Mouse (Mus musculus): ENCODE results near the gene Hist1h1c. TPM values are rescaled to one million over a fixed set of nuclear protein-coding genes. Genes with fewer than 3 reads are reported as not detected.
"Not testable (repeated sequence)": the region's sequence is repeated elsewhere in the genome, so short reads cannot be mapped to it uniquely, and the experiment has no call there.

Hist1h1c gene
- total RNA-seq (2021), result 100 to 1,000 TPM; 154 to 166 TPM

DNA sequence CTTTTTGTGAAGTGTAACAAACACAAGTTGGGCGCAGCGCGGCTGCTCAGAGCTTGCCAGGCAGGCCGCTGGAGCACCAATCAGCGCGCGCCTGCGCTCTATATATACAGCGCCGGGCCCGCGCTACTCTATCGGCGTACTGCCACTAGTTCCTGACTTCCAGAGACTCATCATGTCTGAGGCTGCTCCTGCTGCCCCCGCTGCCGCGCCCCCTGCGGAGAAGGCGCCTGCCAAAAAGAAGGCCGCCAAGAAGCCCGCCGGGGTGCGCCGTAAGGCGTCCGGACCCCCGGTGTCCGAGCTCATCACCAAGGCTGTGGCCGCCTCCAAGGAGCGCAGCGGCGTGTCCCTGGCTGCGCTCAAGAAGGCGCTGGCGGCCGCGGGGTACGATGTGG lies at the start of gene Hist1h1c:
Hist1h1c (plus strand) TSS at position 132 of the 392 bp plus-strand sequence.
- peak; percentile 88 for DNase-seq
- intact Hi-C loops (cut with DNase I), result no loop called here

GRCm38 (mm10) chr13:23688956-23689355 lies 49.7 kb upstream of the Hist1h1c start:
- intact Hi-C loops (cut with DNase I), result loop anchor here (5.0 kb wide), 1 partner anchor 107 kb away; the partner anchor contains the start of gene Hist1h4d
- DNase-seq, result no peak

DNA sequence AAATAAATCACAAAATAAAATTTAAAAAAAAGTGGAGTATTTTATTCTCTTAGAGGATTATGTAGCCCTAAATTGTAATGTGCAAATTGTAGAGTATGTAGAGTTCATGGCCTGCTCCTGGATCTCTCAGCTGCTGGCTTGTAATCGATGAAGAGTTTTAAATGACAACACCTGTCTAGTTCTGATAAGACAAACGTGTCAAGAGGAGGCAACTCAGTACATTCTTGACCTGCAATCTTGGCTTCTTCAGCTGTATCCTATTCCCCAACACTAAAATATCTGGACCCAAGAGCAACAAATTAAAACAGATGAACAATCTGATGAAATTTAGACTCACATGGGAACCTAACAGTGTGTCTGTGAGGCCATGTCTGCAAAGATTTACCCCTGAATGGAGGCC lies 49.1 kb upstream of the Hist1h1c start:
- DNase-seq, result no peak
- intact Hi-C loops (cut with DNase I), result loop anchor here (5.0 kb wide), 1 partner anchor 107 kb away; the partner anchor contains the start of gene Hist1h4d

DNA sequence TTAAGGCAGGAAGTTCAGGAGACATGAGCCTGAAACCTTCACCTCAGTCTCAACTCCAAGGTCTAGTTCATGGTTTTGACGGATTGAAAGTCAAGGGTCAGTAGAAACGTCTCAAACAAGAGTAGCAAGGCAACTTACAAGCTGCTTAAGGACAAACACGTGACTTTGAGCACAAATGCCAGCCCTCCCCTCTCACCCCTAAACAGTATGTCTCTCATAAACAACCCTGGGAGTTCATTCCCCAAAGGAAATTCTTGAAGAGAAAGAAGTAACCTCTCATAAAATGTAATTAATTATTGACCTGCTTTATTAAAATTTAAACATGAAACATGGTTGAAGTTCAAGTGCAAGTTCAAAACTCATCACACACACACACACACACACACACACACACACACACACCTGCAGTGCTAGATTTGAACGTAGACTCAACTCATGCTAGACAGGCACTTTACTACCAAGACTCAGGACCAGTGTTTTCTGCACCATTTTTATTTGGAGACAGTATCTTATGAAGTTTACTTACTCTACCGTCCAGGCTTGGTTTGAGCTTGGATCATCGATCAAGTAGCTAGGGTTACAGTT lies 44.7 kb upstream of the Hist1h1c start:
- no peak for DNase-seq
- intact Hi-C loops (cut with DNase I), result no loop called here

DNA sequence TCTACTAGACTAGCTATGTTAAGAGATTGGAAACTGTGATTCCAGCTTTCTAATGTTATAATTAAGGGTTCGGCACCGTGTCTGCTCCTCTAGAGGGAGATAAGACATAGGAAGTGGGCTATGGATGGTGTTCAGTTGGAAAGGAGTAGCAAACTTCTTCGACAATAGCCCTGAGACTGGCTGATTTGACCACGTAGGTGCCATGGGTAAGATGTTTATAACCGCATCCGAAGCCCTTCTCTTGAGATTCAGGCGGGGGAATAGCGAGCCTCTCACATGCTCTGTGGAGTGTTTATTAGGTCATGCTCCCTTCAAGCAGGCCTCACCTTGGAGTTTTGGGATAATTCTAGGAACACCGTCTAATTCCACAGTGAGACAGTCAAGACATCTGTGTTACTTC lies 43.7 kb upstream of the Hist1h1c start:
- intact Hi-C loops (cut with DNase I), result no loop called here
- DNase-seq, result no peak

DNA sequence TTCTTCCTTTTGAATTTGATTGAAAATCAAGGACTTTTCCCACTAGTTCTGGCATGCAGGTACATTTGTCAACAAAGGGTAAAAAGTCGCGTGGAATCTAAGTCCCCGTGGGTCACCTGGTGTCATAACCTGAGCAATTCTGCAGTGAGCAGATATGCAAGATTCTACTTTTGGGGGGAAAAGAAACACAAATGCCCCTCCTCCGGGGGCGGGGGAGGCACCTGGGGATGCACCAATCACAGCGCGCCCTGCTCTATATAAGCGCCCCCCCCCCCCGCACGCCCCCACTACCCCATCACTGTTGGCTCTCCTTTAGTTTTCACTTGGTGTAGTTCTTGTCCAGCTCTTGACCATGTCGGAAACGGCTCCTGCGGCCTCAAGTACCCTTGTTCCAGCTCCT lies 43.1 kb upstream of the Hist1h1c start, which contains the start of gene Hist1h1t:
Hist1h1t (plus strand) TSS at position 301 of the 400 bp plus-strand sequence.
- DNase-seq, result no peak
- intact Hi-C loops (cut with DNase I), result no loop called here

DNA sequence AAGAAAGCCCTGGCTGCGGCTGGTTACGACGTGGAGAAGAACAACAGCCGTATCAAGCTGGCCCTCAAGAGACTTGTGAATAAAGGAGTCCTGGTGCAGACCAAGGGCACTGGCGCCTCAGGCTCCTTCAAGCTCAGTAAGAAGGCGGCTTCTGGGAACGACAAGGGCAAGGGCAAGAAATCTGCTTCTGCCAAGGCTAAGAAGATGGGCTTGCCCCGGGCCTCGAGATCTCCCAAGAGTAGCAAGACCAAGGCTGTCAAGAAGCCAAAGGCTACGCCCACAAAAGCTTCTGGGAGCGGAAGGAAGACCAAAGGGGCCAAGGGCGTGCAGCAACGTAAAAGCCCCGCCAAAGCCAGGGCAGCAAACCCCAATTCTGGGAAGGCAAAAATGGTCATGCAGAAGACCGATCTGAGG lies 42.5 kb upstream of the Hist1h1c start:
- no peak for DNase-seq
- intact Hi-C loops (cut with DNase I), result no loop called here

DNA sequence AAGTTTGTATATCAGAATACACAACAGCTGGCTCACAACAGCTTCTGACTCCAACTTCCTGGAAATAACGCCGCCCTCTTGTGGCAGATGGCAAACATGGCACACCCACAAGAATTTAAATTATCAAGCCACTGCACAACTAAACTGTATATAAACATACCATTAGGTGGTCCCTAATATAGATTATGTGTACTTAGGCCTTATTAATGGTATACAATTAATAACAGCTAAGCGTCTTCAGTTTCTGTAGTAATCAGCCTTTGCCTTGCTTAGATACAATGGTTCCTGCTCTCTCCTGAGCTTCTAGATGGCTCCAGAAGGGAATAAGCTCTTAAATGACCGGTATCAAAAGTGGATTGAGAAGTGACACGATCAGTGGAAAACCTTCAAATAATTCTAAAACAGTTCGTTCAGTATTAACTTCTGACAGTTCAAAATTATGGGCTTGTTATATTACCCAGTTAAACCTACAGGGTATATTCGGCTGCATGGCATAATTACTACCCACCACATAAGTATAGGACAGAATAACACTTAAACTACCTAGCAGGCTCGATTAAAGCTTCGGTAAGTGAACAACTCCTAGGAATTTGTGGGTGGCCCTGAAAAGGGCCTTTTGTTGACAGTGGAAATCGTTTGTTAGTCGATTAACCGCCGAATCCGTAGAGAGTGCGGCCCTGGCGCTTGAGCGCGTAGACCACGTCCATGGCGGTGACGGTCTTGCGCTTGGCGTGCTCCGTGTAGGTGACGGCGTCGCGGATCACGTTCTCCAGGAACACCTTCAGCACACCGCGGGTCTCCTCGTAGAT lies 40.9 kb upstream of the Hist1h1c start:
- peak; percentile 47 for DNase-seq
- intact Hi-C loops (cut with DNase I), result no loop called here

DNA sequence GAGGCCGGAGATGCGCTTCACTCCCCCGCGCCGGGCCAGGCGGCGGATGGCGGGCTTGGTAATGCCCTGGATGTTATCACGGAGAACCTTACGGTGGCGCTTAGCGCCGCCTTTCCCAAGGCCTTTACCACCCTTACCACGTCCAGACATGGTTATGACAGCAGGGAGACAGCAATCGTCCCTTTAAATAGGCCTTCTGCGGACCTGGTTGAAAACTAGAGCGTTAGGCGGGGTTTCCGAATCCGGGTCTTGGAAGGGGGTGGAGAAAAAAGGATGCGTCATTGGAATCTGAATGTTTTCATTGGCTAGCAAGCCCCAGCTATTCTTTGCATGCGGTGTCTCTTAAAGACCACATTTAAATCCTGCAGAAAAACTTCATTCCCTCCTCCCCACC lies 40.3 kb upstream of the Hist1h1c start, which contains the start of gene Hist1h4c:
Hist1h4c (minus strand) TSS at position 155 of the 394 bp plus-strand sequence.
- DNase-seq, result peak; percentile 96
- intact Hi-C loops (cut with DNase I), result no loop called here

GRCm38 (mm10) chr13:23698996-23699395 lies 39.6 kb upstream of the Hist1h1c start:
- intact Hi-C loops (cut with DNase I), result no loop called here
- no peak for DNase-seq

DNA sequence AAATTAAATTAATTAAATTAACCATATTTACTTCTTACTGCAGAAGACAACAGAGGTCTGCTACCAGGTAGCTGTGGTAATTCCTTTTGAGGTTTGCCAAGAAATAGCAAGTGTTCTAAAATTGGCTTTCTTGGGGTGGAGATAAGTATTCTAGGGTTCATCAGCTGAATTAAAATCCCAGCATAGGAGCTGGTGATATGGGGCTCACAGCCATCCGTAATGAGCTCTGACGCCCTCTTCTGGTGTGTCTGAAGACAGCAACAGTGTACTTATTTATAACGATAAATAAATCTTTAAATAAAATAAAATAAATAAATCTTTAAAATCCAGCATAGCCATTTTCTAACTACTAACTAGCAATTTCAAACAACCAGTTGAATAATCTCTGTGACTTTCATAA lies 38.8 kb upstream of the Hist1h1c start:
- no peak for DNase-seq
- intact Hi-C loops (cut with DNase I), result loop anchor here (2.0 kb wide), 1 partner anchor 33 kb away; no protein-coding TSS in a partner anchor

GRCm38 (mm10) chr13:23700786-23701520 lies 37.7 kb upstream of the Hist1h1c start:
- intact Hi-C loops (cut with DNase I), result loop anchor here (2.0 kb wide), 1 partner anchor 32 kb away; no protein-coding TSS in a partner anchor
- DNase-seq, result peak; percentile 53

- intact Hi-C loops (cut with DNase I), result no loop called here
- no peak for DNase-seq
Measured at GRCm38 (mm10) chr13:23702220-23702619, 36.4 kb upstream of the Hist1h1c start.

DNA sequence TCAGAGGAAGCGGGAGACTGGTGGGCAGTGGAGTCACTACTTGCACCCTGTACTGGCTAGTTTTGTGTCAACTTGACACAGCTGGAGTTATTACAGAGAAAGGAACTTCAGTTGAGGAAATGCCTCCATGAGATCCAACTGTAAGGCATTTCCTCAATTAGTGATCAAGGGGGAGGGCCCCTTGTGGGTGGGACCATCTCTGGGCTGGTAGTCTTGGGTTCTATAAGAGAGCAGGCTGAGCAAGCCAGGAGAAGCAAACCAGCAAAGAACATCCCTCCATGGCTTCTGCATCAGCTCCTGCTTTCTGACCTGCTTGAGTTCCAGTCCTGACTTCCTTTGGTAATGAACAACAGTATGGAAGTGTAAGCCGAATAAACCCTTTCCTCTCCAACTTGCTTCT lies 35.8 kb upstream of the Hist1h1c start:
- intact Hi-C loops (cut with DNase I); DNase-seq: not testable (repeated sequence)

DNA sequence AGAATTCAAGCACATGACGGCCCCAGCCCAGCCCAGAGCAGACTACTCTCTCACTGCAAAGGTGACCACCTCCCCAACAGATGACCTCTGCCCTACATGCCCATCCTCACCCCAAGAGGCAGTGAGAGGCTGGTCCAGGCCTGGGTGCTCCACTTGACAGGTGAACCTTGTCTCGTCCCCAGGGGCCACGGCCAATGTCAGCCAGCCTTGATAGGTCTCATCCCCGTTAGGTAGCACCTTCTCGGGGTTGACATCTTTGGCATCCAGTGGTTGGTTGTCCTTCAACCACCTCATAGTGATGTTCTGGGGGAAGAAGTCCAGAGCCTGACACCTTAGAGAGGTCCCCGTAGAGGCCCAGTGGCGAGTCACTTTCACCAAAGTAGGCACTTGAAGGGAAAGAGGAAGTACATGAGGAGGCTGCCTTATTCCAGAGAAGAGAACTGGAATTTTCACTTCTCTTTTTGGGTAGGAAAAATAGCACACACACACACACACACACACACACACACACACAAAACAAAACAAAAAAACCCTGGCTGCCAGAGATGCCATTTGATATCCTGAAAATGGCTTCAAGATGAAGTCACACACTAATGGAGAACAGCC lies 32.8 kb upstream of the Hist1h1c start:
- no peak for DNase-seq

DNA sequence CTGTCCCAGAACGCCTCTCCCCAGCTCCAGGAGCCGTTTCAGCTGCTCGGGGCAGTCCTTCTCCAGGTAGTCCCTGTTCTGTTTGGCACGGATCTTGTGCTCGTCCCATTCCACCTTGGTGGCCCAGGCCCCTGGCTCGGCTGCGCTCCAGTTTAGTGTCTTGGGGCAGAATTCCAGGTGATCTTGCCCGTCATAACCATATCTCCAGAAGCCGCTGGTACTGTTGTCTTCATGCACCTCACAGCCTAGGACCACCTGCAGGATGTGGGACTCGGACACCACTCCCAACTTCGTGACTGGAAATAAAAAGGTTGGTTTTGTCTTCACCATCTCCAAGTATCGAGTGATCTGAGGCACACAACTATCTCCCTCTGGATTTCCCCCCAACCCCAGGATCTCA lies 31.8 kb upstream of the Hist1h1c start:
- DNase-seq, result no peak
- intact Hi-C loops (cut with DNase I), result no loop called here

More for the DNA sequence above, 32.8 kb upstream of the Hist1h1c start:
- intact Hi-C loops (cut with DNase I), result no loop called here

DNA sequence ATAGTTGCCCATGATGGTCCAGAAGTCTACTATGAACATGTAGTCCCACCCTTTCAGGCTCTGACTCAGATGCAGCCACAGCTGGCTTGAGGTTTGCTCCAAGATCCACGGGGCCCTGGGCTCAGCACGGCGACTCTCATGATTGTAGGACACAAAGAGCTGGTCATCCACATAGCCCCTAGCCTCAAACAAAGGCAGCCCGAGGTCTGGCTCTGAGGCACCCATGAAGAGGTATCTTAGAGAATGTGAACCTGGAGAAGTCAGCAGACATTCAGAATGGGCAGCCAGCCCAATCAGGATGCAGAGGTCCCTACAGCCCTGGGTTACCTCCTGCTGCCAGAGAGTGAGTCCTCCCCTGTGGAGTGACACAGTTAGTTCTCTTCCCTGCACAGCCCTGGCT lies 30.6 kb upstream of the Hist1h1c start:
- DNase-seq, result no peak
- intact Hi-C loops (cut with DNase I), result no loop called here

DNA sequence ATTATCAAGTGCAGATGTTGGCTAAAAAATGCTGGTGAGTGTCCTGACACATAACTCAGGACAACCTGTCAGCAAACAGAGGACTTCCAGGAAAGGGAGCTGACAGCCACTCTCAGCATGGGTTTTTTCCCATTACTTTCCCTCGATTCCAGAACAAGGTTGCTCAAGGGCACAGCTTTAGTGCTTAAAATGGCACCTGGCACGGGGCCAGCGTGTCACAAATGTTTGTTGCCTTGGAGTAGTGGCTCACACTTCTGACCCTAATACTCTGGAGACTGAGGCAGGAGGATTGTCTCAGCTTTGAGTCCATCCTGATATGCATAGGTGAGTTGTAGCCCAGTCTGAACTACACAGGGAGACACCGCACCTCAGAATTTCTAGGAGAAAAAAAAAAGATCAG lies 30.0 kb upstream of the Hist1h1c start:
- DNase-seq, result no peak
- intact Hi-C loops (cut with DNase I), result no loop called here

DNA sequence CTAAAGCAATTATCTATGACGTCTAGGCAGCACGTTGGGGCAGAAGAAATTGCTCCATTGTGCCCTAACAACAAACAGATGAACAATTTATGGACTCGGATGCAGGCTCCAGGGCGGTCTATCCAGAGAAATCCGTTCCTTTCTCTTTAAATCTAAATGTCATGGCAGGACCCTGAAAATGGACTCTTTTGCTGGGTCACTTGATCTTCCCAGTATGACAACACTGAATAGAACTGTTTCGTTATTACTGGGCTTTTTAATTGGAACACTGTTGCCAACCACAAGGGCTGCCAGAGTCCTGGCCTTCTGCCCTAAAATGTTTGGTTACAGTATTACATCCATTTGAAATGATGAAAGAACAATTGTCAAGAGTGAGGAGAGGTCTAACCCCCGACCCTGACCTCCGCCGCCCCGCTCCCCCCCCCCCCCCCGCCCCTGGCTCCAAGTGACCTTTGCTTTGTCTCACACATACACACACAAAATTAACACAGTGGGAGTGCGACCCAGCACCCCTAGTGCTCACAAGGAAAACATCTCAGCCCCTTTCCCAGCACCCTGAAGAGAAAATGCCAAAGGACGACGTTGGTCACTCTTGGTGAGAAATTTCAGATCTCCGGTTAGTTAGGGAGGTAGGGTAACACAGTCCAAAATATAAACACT lies 28.8 kb upstream of the Hist1h1c start:
- no peak for DNase-seq
- intact Hi-C loops (cut with DNase I), result no loop called here

DNA sequence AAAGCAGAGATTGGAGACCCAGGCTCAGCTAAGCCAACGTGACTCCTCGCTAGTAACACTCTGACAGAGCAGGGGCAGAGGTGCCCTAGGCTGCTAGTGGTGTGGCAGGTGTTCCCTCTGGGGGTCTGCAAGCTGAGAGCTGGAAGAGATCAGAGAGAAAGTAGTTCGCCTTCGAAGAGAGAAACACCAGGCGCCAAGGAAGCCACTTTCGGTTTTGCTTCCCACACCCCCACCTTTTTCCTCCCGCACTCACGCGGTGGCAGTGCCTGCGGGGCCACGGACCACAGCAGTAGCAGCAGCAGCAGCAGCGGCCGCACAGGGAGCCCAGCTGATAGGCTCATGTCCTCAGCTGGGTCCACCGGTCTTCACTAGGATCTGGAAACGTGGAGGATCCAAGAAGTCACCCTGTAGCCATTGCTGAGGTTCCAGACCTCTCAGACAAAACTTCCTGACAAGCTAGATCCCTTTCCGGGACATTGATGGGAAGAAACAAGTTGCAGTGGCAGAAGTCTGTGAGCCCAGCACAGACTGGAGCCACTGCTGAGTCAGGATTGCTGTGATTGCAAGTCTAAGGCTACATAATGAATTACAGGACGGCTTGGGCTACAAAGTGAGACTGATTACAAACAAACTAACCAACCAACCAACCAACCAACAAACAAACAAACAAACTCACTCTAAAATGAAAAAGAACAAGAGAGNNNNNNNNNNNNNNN lies 28.1 kb upstream of the Hist1h1c start, which contains the start of gene Hfe:
Hfe (minus strand) TSS at position 481 of the 716 bp plus-strand sequence.
- no peak for DNase-seq

More for the DNA sequence above, 28.1 kb upstream of the Hist1h1c start, which contains the start of gene Hfe:
- intact Hi-C loops (cut with DNase I), result no loop called here

Measured in left cerebral cortex, postnatal 4 days (tissue).